21 mouse cellular contexts compared by ENCODE assay signal in the genomic region with DNA sequence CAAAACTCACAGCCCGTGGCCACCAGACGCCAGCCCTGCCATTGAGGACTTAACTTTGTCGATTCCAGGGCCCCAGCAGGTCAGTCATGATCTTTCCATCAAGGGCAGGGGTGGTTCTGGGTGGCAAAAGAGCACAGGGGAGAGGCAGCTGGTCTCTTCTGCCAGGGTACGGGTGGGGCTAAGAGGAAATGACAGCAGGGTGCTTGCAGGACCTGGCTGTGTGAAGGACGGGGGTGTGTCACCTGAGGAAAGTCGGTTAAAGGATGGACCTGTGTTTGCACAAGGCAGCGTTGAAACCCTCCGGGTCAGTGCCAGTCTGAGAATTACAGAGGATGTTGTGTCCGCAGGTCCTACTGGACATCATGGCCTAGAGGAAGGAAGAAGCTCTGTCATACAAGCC.
"Had no signal": no experiment of that assay in that cellular context is flagged by ENCODE, and none has a peak within 500 bp of the region (broad histone marks: within the 10 kb centered on the region; RNA-seq: fewer than 3 reads in every experiment).

No protein-coding gene starts in this region.

- H3K27me3 ChIP-seq: hindbrain, embryonic 12.5 days; intestine, embryonic 15.5 days; kidney, embryonic 15.5 days; limb, embryonic 12.5 days had no signal

- H3K4me3 ChIP-seq: gastrocnemius, adult 2 months; heart, adult 2 months; hindbrain, embryonic 10.5 days; hindbrain, embryonic 12.5 days; intestine, embryonic 15.5 days; kidney, embryonic 15.5 days; layer of hippocampus, adult 2 months; left cerebral cortex, adult 2 months; limb, embryonic 10.5 days; limb, embryonic 12.5 days had no signal

- H3K4me1 ChIP-seq: hindbrain, embryonic 12.5 days had no signal

- DNase-seq: gastrocnemius, adult 2 months; gastrocnemius, postnatal 10 days; gastrocnemius, postnatal 25 days; heart, adult 2 months; heart, postnatal 10 days; heart, postnatal 4 days; kidney, adult 18-20 months; kidney, adult 9 months; kidney, postnatal 14 days; kidney, postnatal 36 days; liver had no signal

- H3K27ac ChIP-seq: gastrocnemius, adult 2 months; heart, adult 2 months; hindbrain, embryonic 10.5 days; hindbrain, embryonic 12.5 days; hindbrain, embryonic 14.5 days; intestine, embryonic 15.5 days; kidney, embryonic 15.5 days; kidney, postnatal 0 days; layer of hippocampus, adult 2 months; left cerebral cortex, adult 2 months; limb, embryonic 10.5 days; limb, embryonic 12.5 days had no signal
